Mouse (Mus musculus): ENCODE results near the gene Dus1l. TPM values are rescaled to one million over a fixed set of nuclear protein-coding genes. Genes with fewer than 3 reads are reported as not detected.
A peak's percentile ranks its signal among the peaks of the same experiment; 100 is the strongest.

Gene Dus1l
- total and polyA plus RNA-seq, 3 experiments: 20.6 to 23.5 (median 23.3) TPM

DNA sequence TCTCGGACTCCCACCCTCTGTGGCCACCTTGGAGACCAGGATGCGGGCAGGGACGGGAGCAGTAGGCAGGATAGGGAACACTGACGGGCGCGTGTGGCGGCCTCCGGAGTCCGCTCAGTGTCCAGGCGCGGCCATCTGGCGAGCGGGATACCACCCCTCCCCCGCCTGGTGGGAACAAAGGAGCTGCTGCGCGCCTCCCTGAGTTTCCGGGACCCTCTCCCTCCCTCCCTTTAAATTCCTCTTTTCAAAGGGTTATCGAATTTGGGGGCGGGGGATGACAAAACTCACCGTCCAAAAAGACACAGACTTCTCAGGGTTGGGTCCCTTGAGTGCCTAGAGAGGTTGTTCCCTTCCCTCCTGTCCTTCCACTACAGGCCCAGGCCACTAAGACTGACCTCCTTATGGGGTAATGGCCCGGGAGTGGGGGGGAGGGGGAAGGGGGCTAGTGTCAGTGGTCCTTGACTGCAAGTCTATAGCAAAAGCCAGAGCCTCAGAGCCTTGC lies 28.6 kb upstream of the Dus1l start:
- H3K9ac ChIP-seq (ENCODE audit: low read depth, low read length): peak overlapping the region; percentile 76
- intact Hi-C loops (cut with DNase I): no loop called here
- H3K79me2 ChIP-seq (replicated peaks; ENCODE audit: control insufficient read depth, insufficient read depth, low read length): no peaks in the 10 kb centered on the region
- peak overlapping the region; percentile 66 for H3K27ac ChIP-seq
- DNase-seq: no peak
- no peaks in the 10 kb centered on the region for H3K27me3 ChIP-seq (ENCODE audit: control insufficient read depth, insufficient read depth, low read length)
- no peaks in the 10 kb centered on the region for H3K36me3 ChIP-seq (ENCODE audit: control insufficient read depth, insufficient read depth, low read length)
- TF ChIP-seq CTCF (IDR thresholded peaks at IDR 0.05): no peak
- no peak; the same call in 1 of the 2 replicates for TF ChIP-seq POLR2A (IDR thresholded peaks at IDR 0.05; ENCODE audit: insufficient read depth, low read depth, low read length)
- no peak for TF ChIP-seq EP300 (IDR thresholded peaks at IDR 0.05; ENCODE audit: insufficient read depth, low read depth, low read length)
- 1% methylated on average over 21 of the region's 21 CpGs for WGBS
- peaks cover 7% of the 10 kb centered on the region for H3K4me1 ChIP-seq (ENCODE audit: control insufficient read depth, insufficient read depth, low read length)
- peak overlapping the region; percentile 83 for H3K4me3 ChIP-seq

DNA sequence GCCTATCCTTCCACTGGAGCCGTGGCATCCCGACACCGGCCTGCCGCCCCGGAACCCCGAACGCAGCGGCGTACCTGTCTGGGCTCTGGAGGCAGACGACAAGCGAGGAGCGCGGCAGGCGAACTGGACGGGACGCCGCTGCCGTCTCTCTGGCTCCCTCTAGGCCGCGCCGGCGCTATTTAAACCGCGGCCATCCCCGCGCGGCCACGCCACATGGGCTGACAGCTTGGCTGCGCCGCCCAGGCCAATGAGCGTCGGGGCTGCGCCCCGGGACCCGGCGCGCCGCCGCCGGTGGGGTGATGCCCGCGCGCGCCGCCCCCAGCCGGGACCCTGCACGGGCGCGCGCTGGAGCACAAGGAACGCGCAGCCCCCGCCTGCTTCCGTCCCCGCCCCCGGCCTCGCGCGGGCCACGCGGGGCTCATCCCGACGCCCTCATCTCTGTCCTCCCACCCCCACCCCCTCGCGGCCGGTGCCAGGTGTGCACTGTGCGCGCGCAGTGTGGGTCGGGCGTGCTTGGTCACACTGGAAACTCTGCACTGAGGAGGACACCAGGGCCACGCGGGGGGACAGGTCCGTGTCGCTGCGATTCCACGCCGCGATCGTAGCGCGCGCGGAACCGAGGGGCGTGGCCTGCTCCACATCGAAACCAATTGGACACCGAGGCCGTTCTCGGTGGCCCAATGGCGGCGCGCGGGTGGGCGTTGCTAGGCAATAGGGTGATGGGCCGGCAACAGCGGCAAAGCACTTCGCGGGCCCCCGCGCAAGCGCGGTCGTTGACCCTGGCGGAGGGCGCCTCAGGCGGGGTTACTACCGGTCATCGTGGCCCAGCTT lies 28.0 kb upstream of the Dus1l start, which contains the start of gene Fasn:
Gene Fasn, minus strand, starts transcription at position 592 of the 831 bp plus-strand sequence.
- Histone ChIP-seq H3K36me3 (ENCODE audit: control insufficient read depth, insufficient read depth, low read length) (no peaks in the 10 kb centered on the region), H3K9ac (ENCODE audit: low read depth, low read length) (peak within 1 kb of the TSS; percentile 82), H3K79me2 (replicated peaks; ENCODE audit: control insufficient read depth, insufficient read depth, low read length) (no peaks in the 10 kb centered on the region), H3K27ac (peak within 1 kb of the TSS; percentile 66), H3K4me3 (peak within 1 kb of the TSS; percentile 83), H3K4me1 (ENCODE audit: control insufficient read depth, insufficient read depth, low read length) (peaks cover 7% of the 10 kb centered on the region), H3K27me3 (ENCODE audit: control insufficient read depth, insufficient read depth, low read length) (no peaks in the 10 kb centered on the region)
- peak; percentile 95 to 97 for DNase-seq
- under 1% methylated on average over 106 of the region's 109 CpGs for WGBS
- peak; percentile 67 for TF ChIP-seq CTCF (IDR thresholded peaks at IDR 0.05)
- TF ChIP-seq POLR2A (IDR thresholded peaks at IDR 0.05; ENCODE audit: insufficient read depth, low read depth, low read length): peak; percentile 94
- no peak for TF ChIP-seq EP300 (IDR thresholded peaks at IDR 0.05; ENCODE audit: insufficient read depth, low read depth, low read length)
- intact Hi-C loops (cut with DNase I): loop anchor here (2.0 kb wide), 1 partner anchor 23 kb away; no protein-coding TSS in a partner anchor

DNA sequence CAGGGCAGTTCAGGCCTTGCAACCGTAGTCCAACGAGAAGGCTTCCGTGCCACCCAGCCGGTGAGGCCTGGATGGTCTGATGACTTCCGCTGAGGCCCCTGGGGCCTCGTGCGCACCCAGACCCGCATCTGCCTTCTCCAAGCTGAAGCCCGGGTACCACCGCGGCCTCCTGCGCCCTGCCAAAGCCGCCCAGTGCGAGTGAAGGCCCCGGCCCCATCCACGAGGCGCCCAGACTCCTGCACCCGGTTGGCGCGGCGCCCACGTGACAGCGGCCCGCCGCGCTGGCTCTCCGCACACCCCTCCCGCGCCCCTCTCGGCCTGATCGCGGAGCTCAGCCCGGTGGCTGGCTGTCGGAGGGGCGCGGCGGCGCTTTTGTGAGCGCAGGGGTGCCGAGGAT lies 27.3 kb upstream of the Dus1l start:
- DNase-seq: no peak

DNA sequence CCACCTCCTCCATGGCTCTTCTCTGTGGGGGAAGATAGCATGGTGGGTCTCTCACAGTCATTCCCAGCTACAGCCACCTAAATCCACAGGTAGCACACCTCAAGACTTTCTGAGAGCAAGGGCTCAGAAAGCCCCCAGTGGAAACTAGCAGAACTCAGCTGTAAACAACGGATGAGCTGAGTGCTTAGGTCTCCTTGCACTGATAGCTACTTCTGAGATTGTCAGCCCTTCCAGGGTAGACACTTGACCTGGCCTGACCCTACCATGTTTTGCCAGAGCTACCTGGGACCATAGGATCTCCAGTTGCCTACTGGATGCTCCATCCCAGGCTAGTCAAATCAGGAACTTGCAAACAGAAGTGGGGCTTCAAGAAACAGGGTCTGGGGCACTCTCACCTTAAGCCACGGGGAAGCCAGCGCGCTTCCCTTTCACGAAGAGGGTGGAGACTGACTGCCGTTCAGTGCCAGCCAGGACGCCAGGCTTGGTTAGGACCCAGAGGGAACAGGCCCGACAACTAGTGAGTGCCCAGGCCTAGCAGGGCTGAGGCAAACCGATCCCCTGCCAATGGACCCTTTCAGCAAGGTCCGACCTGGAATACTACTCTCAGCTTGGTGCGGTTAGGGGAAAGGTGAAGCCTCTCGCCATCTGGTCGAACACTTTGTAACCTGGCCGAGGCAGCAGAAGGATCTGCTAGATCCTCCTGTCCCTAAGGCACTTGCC lies 26.8 kb upstream of the Dus1l start:
- 15% methylated on average over 14 of the region's 14 CpGs for WGBS
- peaks cover 7% of the 10 kb centered on the region for H3K4me1 ChIP-seq (ENCODE audit: control insufficient read depth, insufficient read depth, low read length)
- TF ChIP-seq EP300 (IDR thresholded peaks at IDR 0.05; ENCODE audit: insufficient read depth, low read depth, low read length): no peak
- TF ChIP-seq POLR2A (IDR thresholded peaks at IDR 0.05; ENCODE audit: insufficient read depth, low read depth, low read length): no peak
- TF ChIP-seq CTCF (IDR thresholded peaks at IDR 0.05): no peak
- intact Hi-C loops (cut with DNase I): loop anchor here (2.0 kb wide), 1 partner anchor 22 kb away; no protein-coding TSS in a partner anchor
- peak in 1 of 2 experiments; percentile 31 for DNase-seq
- H3K36me3 ChIP-seq (ENCODE audit: control insufficient read depth, insufficient read depth, low read length): no peaks in the 10 kb centered on the region
- H3K9ac ChIP-seq (ENCODE audit: low read depth, low read length): peak overlapping the region; percentile 82
- no peaks in the 10 kb centered on the region for H3K27me3 ChIP-seq (ENCODE audit: control insufficient read depth, insufficient read depth, low read length)
- H3K79me2 ChIP-seq (replicated peaks; ENCODE audit: control insufficient read depth, insufficient read depth, low read length): no peaks in the 10 kb centered on the region
- peak overlapping the region; percentile 83 for H3K4me3 ChIP-seq
- H3K27ac ChIP-seq: peak overlapping the region; percentile 65

More for the DNA sequence above, 27.3 kb upstream of the Dus1l start:
- Histone ChIP-seq H3K9ac (ENCODE audit: low read depth, low read length) (peak overlapping the region; percentile 82), H3K4me1 (ENCODE audit: control insufficient read depth, insufficient read depth, low read length) (peaks cover 7% of the 10 kb centered on the region), H3K27ac (peak overlapping the region; percentile 65), H3K79me2 (replicated peaks; ENCODE audit: control insufficient read depth, insufficient read depth, low read length) (no peaks in the 10 kb centered on the region), H3K36me3 (ENCODE audit: control insufficient read depth, insufficient read depth, low read length) (no peaks in the 10 kb centered on the region), H3K27me3 (ENCODE audit: control insufficient read depth, insufficient read depth, low read length) (no peaks in the 10 kb centered on the region), H3K4me3 (peak overlapping the region; percentile 83)
- 2% methylated on average over 40 of the region's 40 CpGs for WGBS
- TF ChIP-seq POLR2A (IDR thresholded peaks at IDR 0.05; ENCODE audit: insufficient read depth, low read depth, low read length) (no peak), EP300 (IDR thresholded peaks at IDR 0.05; ENCODE audit: insufficient read depth, low read depth, low read length) (no peak), CTCF (IDR thresholded peaks at IDR 0.05) (no peak)
- intact Hi-C loops (cut with DNase I): loop anchor here (2.0 kb wide), 1 partner anchor 23 kb away; no protein-coding TSS in a partner anchor

DNA sequence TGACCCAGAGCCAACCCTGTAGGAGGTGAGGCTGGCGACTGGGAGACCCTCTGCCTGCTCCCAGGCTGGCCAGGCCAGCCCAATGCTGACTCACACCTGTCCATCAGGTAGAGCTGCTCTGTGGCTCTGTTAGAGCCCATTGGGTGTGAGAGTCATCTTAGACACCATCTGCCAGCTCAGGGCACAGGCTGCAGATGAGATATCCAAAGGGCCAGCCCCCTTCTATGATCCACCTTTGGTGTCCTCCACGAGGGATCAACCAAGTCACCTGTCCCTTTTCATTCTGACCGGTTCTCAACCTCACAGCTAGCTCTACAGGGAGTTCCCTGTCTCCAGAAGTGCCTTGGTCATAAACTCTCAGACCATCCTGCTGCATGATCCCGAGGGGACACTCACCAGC lies 26.1 kb upstream of the Dus1l start:
- Histone ChIP-seq H3K4me1 (ENCODE audit: control insufficient read depth, insufficient read depth, low read length) (peaks cover 7% of the 10 kb centered on the region), H3K36me3 (ENCODE audit: control insufficient read depth, insufficient read depth, low read length) (no peaks in the 10 kb centered on the region), H3K9ac (ENCODE audit: low read depth, low read length) (no peak overlapping the region), H3K27me3 (ENCODE audit: control insufficient read depth, insufficient read depth, low read length) (no peaks in the 10 kb centered on the region), H3K27ac (no peak overlapping the region), H3K79me2 (replicated peaks; ENCODE audit: control insufficient read depth, insufficient read depth, low read length) (no peaks in the 10 kb centered on the region), H3K4me3 (no peak overlapping the region)
- no peak for DNase-seq
- intact Hi-C loops (cut with DNase I): loop anchor here (2.0 kb wide), 1 partner anchor 22 kb away; no protein-coding TSS in a partner anchor
- WGBS: 72% methylated on average over 4 of the region's 4 CpGs
- TF ChIP-seq EP300 (IDR thresholded peaks at IDR 0.05; ENCODE audit: insufficient read depth, low read depth, low read length) (no peak), CTCF (IDR thresholded peaks at IDR 0.05) (no peak), POLR2A (IDR thresholded peaks at IDR 0.05; ENCODE audit: insufficient read depth, low read depth, low read length) (no peak)

Measured in heart, adult 2 months (tissue).